Mouse (Mus musculus): Measurements from ENCODE around the gene Arhgap9. TPM values are rescaled to one million over a fixed set of nuclear protein-coding genes. Genes with fewer than 3 reads are reported as not detected.

The Arhgap9 gene
- polyA plus RNA-seq, 1 experiment from 2014 or later = 13.5 TPM

GRCm38 (mm10) chr10:127368273-127368672 lies 46.5 kb downstream of the Arhgap9 start:
- Histone ChIP-seq H3K4me2 (ENCODE audit: low read depth, low read length) (peak overlapping the region; percentile 49), H3K4me1 (ENCODE audit: insufficient read depth) (peaks cover 2% of the 10 kb centered on the region; the same call in 1 of the 2 replicates), H3K27me3 (ENCODE audit: insufficient read depth, low read length) (no peaks in the 10 kb centered on the region), H3K36me3 (replicated peaks; ENCODE audit: insufficient read depth, low read length) (no peaks in the 10 kb centered on the region), H3K9ac (replicated peaks) (0 out of 2 replicates have a peak overlapping the region, but pooled peaks have one; percentile 39), H3K27ac (ENCODE audit: low read depth) (peak overlapping the region; percentile 66), H3K4me3 (ENCODE audit: low read depth, low read length) (no peak overlapping the region), H3K9me3 (ENCODE audit: low read length) (no peaks in the 10 kb centered on the region)
- DNase-seq (peak; percentile 23), ATAC-seq (peak; percentile 83)
- WGBS (ENCODE audit: insufficient replicate concordance) = 70% methylated on average over 2 of the region's 2 CpGs
- TF ChIP-seq CTCF (IDR thresholded peaks at IDR 0.05; ENCODE audit: low read depth) = no peak
- peak; percentile 45; the same call in 1 of the 2 replicates for TF ChIP-seq EP300 (IDR thresholded peaks at IDR 0.05; ENCODE audit: low read depth)

- peak within 1 kb of the TSS; percentile 66 for H3K27ac ChIP-seq (ENCODE audit: low read depth)
- peak within 1 kb of the TSS; percentile 59 for H3K9ac ChIP-seq (replicated peaks)
- H3K4me2 ChIP-seq (ENCODE audit: low read depth, low read length) = peak within 1 kb of the TSS; percentile 49
Measured at GRCm38 (mm10) chr10:127369834-127370820, 48.4 kb downstream of the Arhgap9 start, which contains the start of gene Inhbc. Inhbc (minus strand) TSS chr10:127370431.

DNA sequence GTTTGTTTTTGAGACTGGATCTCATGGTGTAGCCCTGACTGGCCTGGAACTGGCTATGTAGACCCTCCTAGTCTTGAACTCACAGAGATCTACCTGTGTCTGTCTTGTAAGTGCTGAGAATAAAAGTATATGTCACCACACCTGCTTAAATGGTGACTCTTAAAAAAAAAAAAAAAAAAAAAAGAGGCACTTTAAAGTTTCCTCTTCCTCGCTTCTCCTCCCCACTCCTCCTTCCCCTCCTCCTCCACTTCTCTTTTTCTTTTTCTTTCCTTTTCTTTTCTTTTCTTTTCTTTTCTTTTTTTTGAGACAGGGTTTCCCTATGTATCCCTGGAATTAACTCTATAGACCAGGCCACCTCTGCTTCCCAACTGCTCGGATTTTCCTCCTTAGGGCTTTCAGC lies 49.3 kb downstream of the Arhgap9 start:
- Histone ChIP-seq H3K4me3 (ENCODE audit: low read depth, low read length) (peak overlapping the region; percentile 20; the same call in 1 of the 2 replicates), H3K27me3 (ENCODE audit: insufficient read depth, low read length) (no peaks in the 10 kb centered on the region), H3K9ac (replicated peaks) (peak overlapping the region; percentile 31; the same call in 1 of the 2 replicates), H3K4me2 (ENCODE audit: low read depth, low read length) (peak overlapping the region; percentile 49), H3K9me3 (ENCODE audit: low read length) (no peaks in the 10 kb centered on the region), H3K4me1 (ENCODE audit: insufficient read depth) (peaks cover 2% of the 10 kb centered on the region; the same call in 1 of the 2 replicates), H3K36me3 (replicated peaks; ENCODE audit: insufficient read depth, low read length) (no peaks in the 10 kb centered on the region), H3K27ac (ENCODE audit: low read depth) (peak overlapping the region; percentile 66)
- TF ChIP-seq EP300 (IDR thresholded peaks at IDR 0.05; ENCODE audit: low read depth) (no peak), CTCF (IDR thresholded peaks at IDR 0.05; ENCODE audit: low read depth) (no peak)
- ATAC-seq (no peak), DNase-seq (no peak)
- WGBS (ENCODE audit: insufficient replicate concordance) = 55% methylated on average over 2 of the region's 2 CpGs

More at GRCm38 (mm10) chr10:127369834-127370820, 48.4 kb downstream of the Arhgap9 start, which contains the start of gene Inhbc:
- Histone ChIP-seq H3K27me3 (ENCODE audit: insufficient read depth, low read length) (no peaks in the 10 kb centered on the region), H3K36me3 (replicated peaks; ENCODE audit: insufficient read depth, low read length) (no peaks in the 10 kb centered on the region), H3K4me3 (ENCODE audit: low read depth, low read length) (peak within 1 kb of the TSS; percentile 20), H3K9me3 (ENCODE audit: low read length) (no peaks in the 10 kb centered on the region), H3K4me1 (ENCODE audit: insufficient read depth) (peaks cover 2% of the 10 kb centered on the region; the same call in 1 of the 2 replicates)
- peak; percentile 19 for DNase-seq
- TF ChIP-seq CTCF (IDR thresholded peaks at IDR 0.05; ENCODE audit: low read depth) (no peak), EP300 (IDR thresholded peaks at IDR 0.05; ENCODE audit: low read depth) (no peak)
- WGBS (ENCODE audit: insufficient replicate concordance) = 65% methylated on average over 22 of the region's 22 CpGs
- peak; percentile 65 for ATAC-seq

GRCm38 (mm10) chr10:127377700-127378099 lies 55.9 kb downstream of the Arhgap9 start:
- Histone ChIP-seq H3K27ac (ENCODE audit: low read depth) (peak overlapping the region; percentile 66), H3K4me2 (ENCODE audit: low read depth, low read length) (0 out of 2 replicates have a peak overlapping the region, but pooled peaks have one; percentile 26), H3K9me3 (ENCODE audit: low read length) (no peaks in the 10 kb centered on the region), H3K4me1 (ENCODE audit: insufficient read depth) (0 out of 2 replicates have a peak, but pooled peaks cover 10% of the 10 kb centered on the region), H3K9ac (replicated peaks) (no peak overlapping the region), H3K36me3 (replicated peaks; ENCODE audit: insufficient read depth, low read length) (no peaks in the 10 kb centered on the region), H3K4me3 (ENCODE audit: low read depth, low read length) (no peak overlapping the region), H3K27me3 (ENCODE audit: insufficient read depth, low read length) (no peaks in the 10 kb centered on the region)
- DNase-seq (no peak), ATAC-seq (no peak)
- WGBS (ENCODE audit: insufficient replicate concordance) = 40% methylated on average over 3 of the region's 3 CpGs
- TF ChIP-seq EP300 (IDR thresholded peaks at IDR 0.05; ENCODE audit: low read depth) (no peak), CTCF (IDR thresholded peaks at IDR 0.05; ENCODE audit: low read depth) (no peak)

Other genes starting within 250 kb of the Arhgap9 start
- gene Agap2, start 246.7 kb upstream of the Arhgap9 start, polyA plus RNA-seq (2015; fragmentation: Nextera tagmentation; extraction: Ambion mirVana) = 0.33 and 0.88 TPM in 2 replicates
- 78.8 and 81.4 TPM in 2 replicates for gene Os9, start 200.8 kb upstream of the Arhgap9 start, polyA plus RNA-seq (2015; fragmentation: Nextera tagmentation; extraction: Ambion mirVana)
- 27.2 and 32.2 TPM in 2 replicates for gene B4galnt1, start 156.7 kb upstream of the Arhgap9 start, polyA plus RNA-seq (2015; fragmentation: Nextera tagmentation; extraction: Ambion mirVana)
- gene Slc26a10, start 141.3 kb upstream of the Arhgap9 start, polyA plus RNA-seq (2015; fragmentation: Nextera tagmentation; extraction: Ambion mirVana) = 2.0 TPM in 2 replicates
- gene Arhgef25, start 131.9 kb upstream of the Arhgap9 start, polyA plus RNA-seq (2015; fragmentation: Nextera tagmentation; extraction: Ambion mirVana) = 1.9 and 2.6 TPM in 2 replicates
- 8.8 and 8.9 TPM in 2 replicates for gene Dtx3, start 126.2 kb upstream of the Arhgap9 start, polyA plus RNA-seq (2015; fragmentation: Nextera tagmentation; extraction: Ambion mirVana)
- 14.7 and 17.7 TPM in 2 replicates for gene Pip4k2c, start 110.4 kb upstream of the Arhgap9 start, polyA plus RNA-seq (2015; fragmentation: Nextera tagmentation; extraction: Ambion mirVana)
- gene Kif5a, start 58.6 kb upstream of the Arhgap9 start, polyA plus RNA-seq (2015; fragmentation: Nextera tagmentation; extraction: Ambion mirVana) = 0.06 TPM in 2 replicates
- 65.3 and 67.4 TPM in 2 replicates for gene Dctn2, start 55.6 kb upstream of the Arhgap9 start, polyA plus RNA-seq (2015; fragmentation: Nextera tagmentation; extraction: Ambion mirVana)
- 5.3 and 5.7 TPM in 2 replicates for gene Mbd6, start 32.9 kb upstream of the Arhgap9 start, polyA plus RNA-seq (2015; fragmentation: Nextera tagmentation; extraction: Ambion mirVana)
- gene Mars, start 10.2 kb upstream of the Arhgap9 start, polyA plus RNA-seq (2015; fragmentation: Nextera tagmentation; extraction: Ambion mirVana) = 51.3 and 62.3 TPM in 2 replicates
- 0.04 TPM in 2 replicates for gene Gli1, start 20.0 kb downstream of the Arhgap9 start, polyA plus RNA-seq (2015; fragmentation: Nextera tagmentation; extraction: Ambion mirVana)
- 18.4 and 29.0 TPM in 2 replicates for gene Inhbe, start 32.4 kb downstream of the Arhgap9 start, polyA plus RNA-seq (2015; fragmentation: Nextera tagmentation; extraction: Ambion mirVana)
- 21.0 and 27.2 TPM in 2 replicates for gene Inhbc, start 48.5 kb downstream of the Arhgap9 start, polyA plus RNA-seq (2015; fragmentation: Nextera tagmentation; extraction: Ambion mirVana)
- 16.6 and 17.3 TPM in 2 replicates for gene R3hdm2, start 58.4 kb downstream of the Arhgap9 start, polyA plus RNA-seq (2015; fragmentation: Nextera tagmentation; extraction: Ambion mirVana)
- 0.21 and 0.57 TPM in 2 replicates for gene Stac3, start 179.7 kb downstream of the Arhgap9 start, polyA plus RNA-seq (2015; fragmentation: Nextera tagmentation; extraction: Ambion mirVana)
- 13.1 and 23.1 TPM in 2 replicates for gene Ndufa4l2, start 193.0 kb downstream of the Arhgap9 start, polyA plus RNA-seq (2015; fragmentation: Nextera tagmentation; extraction: Ambion mirVana)
- 62.6 and 75.0 TPM in 2 replicates for gene Shmt2, start 200.5 kb downstream of the Arhgap9 start, polyA plus RNA-seq (2015; fragmentation: Nextera tagmentation; extraction: Ambion mirVana)
- gene Nxph4, start 212.6 kb downstream of the Arhgap9 start, polyA plus RNA-seq (2015; fragmentation: Nextera tagmentation; extraction: Ambion mirVana) = not detected in 2 replicates